Mouse (Mus musculus) megakaryocyte progenitor cell, adult 5-6 weeks (primary cell): Measurements from ENCODE around the gene Mob3a. TPM values are rescaled to one million over a fixed set of nuclear protein-coding genes. Genes with fewer than 3 reads are reported as not detected.

Experiments
- ATAC-seq: replicated peaks from 2 replicates; pipeline ENCODE4 v1.8.0; 2016; ENCODE audit warnings: mild to moderate bottlenecking, moderate TSS enrichment, inconsistent platforms; ENCODE audit not compliant: poor library complexity
- total RNA-seq, 2 experiments: library from RNA; stranded (forward) in 1 of 2; stranded (reverse) in 1 of 2; fragments of 157-497, 149-512 nt in 1 of 2; fragments of 200-1000 nt in 1 of 2; gene quantifications; 2 replicates each; pipeline versions ENCODE4 v1.2.3 to v1.2.4; 2015 to 2017

Mob3a gene
- total RNA-seq, 2 experiments from 2014 or later, result 31.9 to 39.0 TPM

DNA sequence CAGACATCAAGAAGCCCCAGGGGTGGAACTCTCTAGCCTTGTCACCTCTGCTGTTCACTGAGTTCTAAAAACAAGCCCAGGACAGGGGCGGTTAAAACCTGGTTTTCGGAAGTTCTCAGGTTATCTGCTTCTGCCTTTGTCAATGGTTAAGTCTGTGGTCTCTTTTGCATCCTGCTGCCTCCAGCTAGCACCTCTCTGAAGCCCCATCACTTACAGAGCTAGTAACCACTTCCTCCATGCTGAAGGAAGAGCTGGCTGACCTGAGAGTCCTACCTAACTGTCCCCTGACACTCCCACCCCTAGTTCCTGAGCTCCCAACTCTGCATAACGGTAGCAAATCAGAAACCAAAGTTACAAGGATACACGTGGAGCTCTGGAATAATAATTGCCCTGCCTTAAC lies 1.0 kb downstream of the Mob3a start:
- ATAC-seq, result no peak

DNA sequence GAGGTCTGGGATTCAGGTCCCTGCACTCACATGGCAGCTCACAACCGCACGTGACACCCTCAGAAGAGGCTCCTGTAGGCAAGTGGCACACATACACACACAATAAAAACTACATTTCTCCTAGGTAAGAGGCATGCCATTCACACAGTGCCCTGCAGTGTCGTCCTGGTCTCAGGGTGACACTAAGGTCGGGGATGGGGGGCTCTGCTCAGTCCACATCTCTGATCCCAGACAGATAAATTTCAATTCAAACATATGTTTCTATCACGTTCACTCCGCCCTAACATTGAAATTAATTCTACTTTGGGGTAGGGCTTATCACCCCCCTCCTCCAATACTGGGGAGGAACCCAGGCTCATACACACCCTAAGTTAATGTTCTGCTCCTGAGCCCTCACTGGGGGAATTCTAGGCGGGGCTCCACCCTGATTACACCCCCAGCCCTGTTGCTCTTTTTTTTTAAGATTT lies 1.7 kb downstream of the Mob3a start:
- ATAC-seq, result no peak

DNA sequence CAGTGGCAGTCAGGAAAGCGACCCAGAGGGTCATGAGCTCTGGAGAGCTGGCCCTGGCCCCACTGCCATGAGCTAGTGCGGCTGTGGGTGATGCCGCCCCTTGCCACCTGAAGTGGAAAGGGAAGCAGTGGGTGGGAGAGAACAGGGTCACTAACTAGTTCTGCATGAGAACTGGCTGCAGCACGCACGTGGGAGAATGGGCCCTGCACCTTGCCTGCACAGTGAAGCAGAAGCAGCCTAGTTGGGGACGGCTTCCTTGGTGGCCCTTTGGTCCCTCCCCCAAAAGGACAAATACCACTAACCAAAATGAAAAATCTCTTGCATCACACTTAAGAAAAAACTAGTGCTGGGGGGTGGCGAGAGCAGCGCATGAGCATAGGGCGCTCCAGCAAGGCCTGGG lies 3.2 kb downstream of the Mob3a start:
- no peak for ATAC-seq

- ATAC-seq, result peak; percentile 38
Observed at GRCm38 (mm10) chr10:80697812-80698211, 4.0 kb downstream of the Mob3a start.

GRCm38 (mm10) chr10:80697393-80697787 lies 4.4 kb downstream of the Mob3a start:
- no peak for ATAC-seq

GRCm38 (mm10) chr10:80696502-80697392 lies 5.0 kb downstream of the Mob3a start:
- no peak for ATAC-seq

DNA sequence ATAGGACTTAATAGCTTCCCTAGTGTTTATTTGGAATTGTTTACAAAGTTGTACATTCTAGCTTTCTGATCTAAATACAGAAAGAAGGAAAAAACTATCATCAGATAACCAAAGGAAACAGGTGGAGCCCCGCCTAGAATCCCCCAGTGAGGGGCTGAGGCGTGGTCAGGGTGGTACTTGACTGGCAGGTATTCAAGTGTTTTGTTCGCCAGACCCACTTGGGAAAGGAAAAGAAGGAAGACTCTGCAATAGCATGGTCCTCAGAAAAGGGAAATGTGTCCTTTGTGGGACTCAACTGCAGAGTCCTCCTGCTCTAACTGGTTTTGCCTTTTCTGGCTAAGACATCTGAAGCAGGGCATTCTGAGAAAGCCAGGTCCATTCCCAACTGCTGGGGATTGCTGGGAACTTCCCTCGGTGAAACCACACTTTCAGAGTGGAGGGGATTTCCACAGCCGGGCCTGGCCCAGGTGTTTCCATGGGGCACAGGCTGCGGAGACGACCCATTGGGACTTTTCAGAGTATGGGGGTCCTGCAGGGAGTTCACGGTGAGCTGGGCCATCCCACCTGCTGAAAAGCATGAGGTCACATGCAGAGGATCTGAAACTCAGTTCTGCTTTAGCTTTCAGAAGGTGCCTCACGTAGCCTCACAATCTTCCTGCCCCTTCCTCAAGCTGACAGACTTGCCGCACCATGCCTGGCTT lies 5.8 kb downstream of the Mob3a start:
- ATAC-seq, result no peak

GRCm38 (mm10) chr10:80695186-80695585 lies 6.6 kb downstream of the Mob3a start:
- peak; percentile 69 for ATAC-seq

DNA sequence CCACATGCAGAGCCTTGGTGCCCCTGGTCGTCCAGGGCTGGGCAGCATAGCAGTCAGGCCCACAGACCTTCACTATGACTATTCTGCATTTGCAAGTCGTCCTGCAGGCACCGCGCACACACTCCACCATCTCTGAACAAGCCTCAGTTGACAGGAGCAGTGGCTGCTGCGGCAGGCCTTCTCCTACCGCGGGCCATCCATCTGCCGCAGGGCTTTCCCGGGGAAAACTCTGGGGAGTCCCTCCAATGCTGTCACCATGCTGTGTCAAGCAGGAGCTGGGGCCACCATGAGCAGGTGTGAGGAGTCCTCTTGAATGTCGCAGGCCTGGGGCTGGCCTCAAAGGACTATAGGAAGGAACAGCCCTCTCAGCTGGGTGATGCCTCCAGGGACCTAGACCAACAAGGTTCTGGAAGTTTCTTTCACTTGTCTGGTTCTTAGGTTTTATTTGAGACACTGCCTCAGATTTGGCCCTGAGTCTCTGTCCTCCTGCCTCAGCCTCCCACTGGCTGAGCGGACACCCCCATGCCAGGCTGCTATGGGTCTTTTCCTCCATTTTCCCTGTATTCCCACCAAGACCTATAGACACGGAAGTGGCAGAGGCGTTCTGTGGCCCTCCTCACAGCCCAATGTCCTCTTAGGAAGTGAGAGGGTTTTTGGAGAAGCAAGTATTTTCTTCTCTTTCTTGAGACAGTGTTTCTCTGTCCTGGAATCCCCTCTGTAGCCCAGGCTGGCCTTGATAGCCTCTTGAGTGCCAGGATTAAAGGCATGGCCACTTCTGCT lies 7.4 kb downstream of the Mob3a start:
- ATAC-seq, result no peak

GRCm38 (mm10) chr10:80693401-80694045 lies 8.3 kb downstream of the Mob3a start:
- no peak for ATAC-seq

- peak; percentile 47 for ATAC-seq
Observed at GRCm38 (mm10) chr10:80692249-80693165, 9.3 kb downstream of the Mob3a start.

- ATAC-seq, result peak; percentile 65
Observed at GRCm38 (mm10) chr10:80687850-80688249, 13.9 kb downstream of the Mob3a start.

- no peak for ATAC-seq
Observed at GRCm38 (mm10) chr10:80686617-80687016, 15.2 kb downstream of the Mob3a start.

GRCm38 (mm10) chr10:80684984-80685383 lies 16.8 kb downstream of the Mob3a start:
- peak; percentile 78 for ATAC-seq

- ATAC-seq, result peak; percentile 76
Observed at GRCm38 (mm10) chr10:80684214-80684613, 17.6 kb downstream of the Mob3a start.

DNA sequence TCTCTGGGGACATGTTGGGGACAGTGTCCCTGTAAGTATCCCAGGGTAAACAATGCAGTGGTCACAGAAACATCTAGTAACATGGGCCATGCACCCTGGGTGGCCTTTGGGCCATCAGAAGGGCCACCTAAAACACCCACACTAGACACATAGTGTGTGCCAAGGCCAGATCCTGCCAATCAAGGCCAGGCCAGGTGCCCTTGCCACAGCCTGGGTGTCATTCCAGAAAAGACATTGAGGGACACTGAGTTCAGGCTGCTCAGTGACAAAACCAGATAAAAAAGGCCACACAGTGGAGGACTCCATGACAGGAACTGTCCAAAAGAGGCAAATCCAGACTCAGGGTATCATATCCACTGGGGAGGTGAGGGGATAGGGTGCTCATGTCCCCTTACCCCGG lies 18.1 kb downstream of the Mob3a start:
- ATAC-seq, result no peak

DNA sequence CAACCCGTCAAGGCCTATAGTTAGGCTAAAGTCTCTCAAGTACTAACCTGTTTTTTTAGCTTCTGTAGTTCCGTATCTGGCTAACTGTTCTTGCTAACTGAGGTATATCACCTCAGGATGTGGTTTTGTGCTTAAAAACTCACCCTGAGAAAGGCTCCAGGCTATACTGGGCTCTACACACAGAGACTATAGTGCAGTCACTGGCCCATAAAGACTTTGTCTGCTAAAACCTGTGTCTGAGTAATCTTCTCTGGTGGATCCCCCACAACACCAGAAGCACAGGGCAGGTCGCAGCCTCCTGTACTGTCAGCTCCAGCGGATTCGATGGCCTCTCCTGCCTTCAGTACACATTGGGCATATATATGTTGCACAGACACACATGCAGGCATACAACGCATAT lies 19.8 kb downstream of the Mob3a start:
- ATAC-seq, result no peak

DNA sequence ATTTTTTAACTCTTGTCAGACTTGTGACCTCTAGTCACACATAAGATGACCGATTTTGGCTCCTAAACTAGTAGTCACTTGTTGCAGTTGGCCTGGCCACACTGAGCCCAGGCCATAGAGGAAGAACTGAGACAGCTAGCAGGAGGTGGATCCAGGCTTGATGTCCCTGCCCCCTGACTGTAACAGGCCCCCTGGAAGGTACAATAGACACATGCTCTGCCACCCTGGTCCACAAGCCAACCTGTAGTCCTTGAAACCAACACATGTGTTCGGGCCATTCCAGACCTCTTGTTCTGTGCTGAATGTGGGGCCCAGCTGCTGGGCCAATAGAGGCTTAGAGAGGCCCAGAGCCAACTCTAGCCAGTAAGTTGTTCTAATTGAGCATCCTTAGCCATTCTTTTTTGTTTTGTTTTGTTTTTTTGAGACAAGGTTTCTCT lies 21.5 kb downstream of the Mob3a start:
- ATAC-seq, result no peak

- ATAC-seq, result no peak
Observed at GRCm38 (mm10) chr10:80679556-80680259, 22.1 kb downstream of the Mob3a start.
